Mouse (Mus musculus) stomach, postnatal 0 days (tissue): ENCODE data around the gene Gm21883. TPM values are rescaled to one million over a fixed set of nuclear protein-coding genes. Genes with fewer than 3 reads are reported as not detected.
"Not testable (repeated sequence)": the region's sequence is repeated elsewhere in the genome, so short reads cannot be mapped to it uniquely, and the experiment has no call there.

ENCODE experiments used
- ATAC-seq: fragments of 200-750 bp; cut with Nextera tagmentation; 2 replicates; pipeline ENCODE4 v1.8.0; 2017; ENCODE audit not compliant: low FRiP score, low TSS enrichment
- DNase-seq: peaks from one replicate; pipeline ENCODE4 v3.0.0-alpha.2; 2016; ENCODE audit warnings: low spot score
- H3K27ac ChIP-seq: fragments of 300-500 bp; sonication (generic); replicated peaks from 2 replicates; pipeline ENCODE4 v1.5.1; 2014; ENCODE audit warnings: mild to moderate bottlenecking, control low read depth
- H3K27me3 ChIP-seq: fragments of 300-500 bp; sonication (generic); 2 replicates; pipeline ENCODE4 v1.6.1; 2014; ENCODE audit warnings: low read length; ENCODE audit not compliant: control insufficient read depth, insufficient read depth
- H3K36me3 ChIP-seq: fragments of 300-500 bp; sonication (generic); 2 replicates; pipeline ENCODE4 v1.6.1; 2014; ENCODE audit warnings: low read length, mixed read lengths; ENCODE audit not compliant: control insufficient read depth, insufficient read depth
- H3K4me1 ChIP-seq: fragments of 300-500 bp; sonication (generic); replicated peaks from 2 replicates; pipeline ENCODE4 v1.6.1; 2014; ENCODE audit warnings: antibody characterized with exemption; ENCODE audit not compliant: control insufficient read depth, insufficient read depth
- H3K4me2 ChIP-seq: fragments of 300-500 bp; sonication (generic); replicated peaks from 2 replicates; pipeline ENCODE4 v1.6.1; 2014; ENCODE audit warnings: low read depth, mild to moderate bottlenecking, control low read depth, moderate library complexity
- H3K4me3 ChIP-seq: fragments of 300-500 bp; sonication (generic); 2 replicates; pipeline ENCODE4 v1.5.1; 2014; ENCODE audit warnings: low read depth, low read length, control low read depth
- H3K9ac ChIP-seq: fragments of 300-500 bp; sonication (generic); 2 replicates; pipeline ENCODE4 v1.6.1; 2014; ENCODE audit warnings: mild to moderate bottlenecking, low read length, control low read depth, mixed read lengths
- H3K9me3 ChIP-seq: fragments of 300-500 bp; sonication (generic); 2 replicates; pipeline ENCODE4 v1.6.1; 2016; ENCODE audit warnings: low read length; ENCODE audit not compliant: control insufficient read depth
- WGBS: fragments of 180-500 bp; shearing (Covaris S2); extraction: QIAGEN DNeasy Blood & Tissue Kit; methylation state at CpG from one replicate; pipeline ENCODE4 v1.1.7; 2014; 5-methylcytosine and 5-hydroxymethylcytosine counted together
- polyA plus RNA-seq: library from polyadenylated mRNA; unstranded; fragments of >200 nt; fragmentation: Nextera tagmentation; extraction: Ambion mirVana; gene quantifications from 2 replicates; pipeline ENCODE4 v1.2.1, GENCODE M21; 2015

Gene Gm21883
- polyA plus RNA-seq: not detected in 2 replicates

- not testable (repeated sequence) for H3K27me3 ChIP-seq, DNase-seq, H3K9ac ChIP-seq, H3K4me2 ChIP-seq, ATAC-seq, H3K27ac ChIP-seq, H3K9me3 ChIP-seq, H3K4me1 ChIP-seq, H3K4me3 ChIP-seq, H3K36me3 ChIP-seq
- no CpG with 5 or more reads among the region's 1 CpGs for WGBS
These were observed at the start of gene Gm21883 for GRCm38 (mm10) chrX:31574183-31574582. TSS of gene Gm21883 (minus strand) at chrX:31574283.

DNA sequence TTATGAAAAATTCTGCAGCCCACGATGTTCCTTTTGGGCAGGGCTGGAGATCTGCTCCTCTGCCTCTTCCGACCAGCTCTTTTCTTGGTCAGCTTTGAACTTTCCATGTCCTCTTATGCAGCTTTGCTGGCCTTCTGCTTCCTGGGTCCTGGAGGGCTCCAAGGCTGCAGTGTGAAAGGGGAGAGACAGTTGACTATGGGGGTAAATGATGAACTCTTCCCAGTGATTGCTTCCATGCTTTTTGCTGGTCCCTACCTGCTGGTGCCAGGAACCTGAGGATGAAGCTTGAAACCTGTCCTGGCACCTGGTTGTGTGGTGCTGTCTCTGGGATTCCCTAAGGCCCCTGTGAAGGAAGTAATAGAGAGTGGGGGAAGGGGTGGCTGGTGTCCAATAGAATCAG lies 44.7 kb upstream of the Gm21883 start, which contains the start of gene Spin2e:
Spin2e (minus strand) TSS at position 101 of the 400 bp plus-strand sequence.
- not testable (repeated sequence) for ATAC-seq, H3K9ac ChIP-seq, H3K4me2 ChIP-seq, H3K27me3 ChIP-seq, DNase-seq, H3K4me1 ChIP-seq, H3K36me3 ChIP-seq, H3K27ac ChIP-seq, H3K4me3 ChIP-seq, H3K9me3 ChIP-seq
- 93% methylated on average over 1 of the region's 2 CpGs for WGBS

Other genes starting within 250 kb of the Gm21883 start
- gene Btbd35f26, start 237.8 kb downstream of the Gm21883 start, polyA plus RNA-seq: not detected in 2 replicates
- not detected in 2 replicates for gene Btbd35f19, start 190.4 kb downstream of the Gm21883 start, polyA plus RNA-seq
- not detected in 2 replicates for gene Spin2e, start 44.6 kb upstream of the Gm21883 start, polyA plus RNA-seq
- not detected in 2 replicates for gene Btbd35f25, start 142.9 kb upstream of the Gm21883 start, polyA plus RNA-seq